Mouse (Mus musculus) CD4-positive, CD25-positive, alpha-beta regulatory T cell, adult 2 months (primary cell): Measurements from ENCODE around the gene Rpl15.
"Not testable (repeated sequence)": the region's sequence is repeated elsewhere in the genome, so short reads cannot be mapped to it uniquely, and the experiment has no call there.

Source experiments
- DNase-seq: peaks from one replicate; pipeline ENCODE4 v3.0.0-alpha.2; 2012; ENCODE audit warnings: low read depth, low spot score

Gene Rpl15

GRCm38 (mm10) chr14:18241786-18242185, 29.4 kb downstream of the Rpl15 start:
- no peak for DNase-seq

- no peak for DNase-seq
Measured at GRCm38 (mm10) chr14:18240132-18240531, 31.1 kb downstream of the Rpl15 start.

- peak; percentile 97 for DNase-seq
Measured at GRCm38 (mm10) chr14:18238750-18239731, 32.1 kb downstream of the Rpl15 start, which contains the start of gene Nr1d2. Gene Nr1d2 (minus strand): TSS chr14:18239127.

GRCm38 (mm10) chr14:18238131-18238749, 33.0 kb downstream of the Rpl15 start:
- peak; percentile 99 for DNase-seq

- DNase-seq, result no peak
Measured at GRCm38 (mm10) chr14:18237381-18237780, 33.8 kb downstream of the Rpl15 start.

GRCm38 (mm10) chr14:18236496-18237235, 34.5 kb downstream of the Rpl15 start:
- DNase-seq, result not testable (repeated sequence)

GRCm38 (mm10) chr14:18233981-18234960, 36.9 kb downstream of the Rpl15 start:
- no peak for DNase-seq

GRCm38 (mm10) chr14:18233076-18233475, 38.1 kb downstream of the Rpl15 start:
- no peak for DNase-seq

GRCm38 (mm10) chr14:18231866-18232265, 39.3 kb downstream of the Rpl15 start:
- DNase-seq, result not testable (repeated sequence)

GRCm38 (mm10) chr14:18229751-18230150, 41.4 kb downstream of the Rpl15 start:
- DNase-seq, result not testable (repeated sequence)

GRCm38 (mm10) chr14:18226181-18226580, 45.0 kb downstream of the Rpl15 start:
- DNase-seq, result not testable (repeated sequence)

GRCm38 (mm10) chr14:18225431-18225830, 45.8 kb downstream of the Rpl15 start:
- DNase-seq, result not testable (repeated sequence)

GRCm38 (mm10) chr14:18221977-18222376, 49.2 kb downstream of the Rpl15 start:
- DNase-seq, result no peak
